Mouse (Mus musculus): ENCODE results near the gene Mttp. TPM values are rescaled to one million over a fixed set of nuclear protein-coding genes. Genes with fewer than 3 reads are reported as not detected.
"Not testable (repeated sequence)": the region's sequence is repeated elsewhere in the genome, so short reads cannot be mapped to it uniquely, and the experiment has no call there.

Gene Mttp
- polyA plus RNA-seq, 1 experiment from 2014 or later: 8.4 TPM

- no peaks in the 10 kb centered on the region for H3K36me3 ChIP-seq (replicated peaks; ENCODE audit: control insufficient read depth, insufficient read depth)
- peak overlapping the region; percentile 41 for H3K4me3 ChIP-seq (replicated peaks; ENCODE audit: low read length)
- ATAC-seq (ENCODE audit: low FRiP score) (no peak), DNase-seq (ENCODE audit: low spot score) (no peak)
- H3K4me1 ChIP-seq (replicated peaks; ENCODE audit: control insufficient read depth, insufficient read depth, low read length): peaks cover 6% of the 10 kb centered on the region; the same call in 1 of the 2 replicates
- H3K27ac ChIP-seq: peak overlapping the region; percentile 92; the same call in 1 of the 2 replicates
- H3K4me2 ChIP-seq (replicated peaks): peak overlapping the region; percentile 55
- no peaks in the 10 kb centered on the region for H3K27me3 ChIP-seq (ENCODE audit: control insufficient read depth, insufficient read depth, low read length)
- no peaks in the 10 kb centered on the region for H3K9me3 ChIP-seq (ENCODE audit: control insufficient read depth, low read length)
- peak overlapping the region; percentile 54 for H3K9ac ChIP-seq
- WGBS: 68% methylated on average over 4 of the region's 4 CpGs
These were observed 2.6 kb downstream of the Mttp start for GRCm38 (mm10) chr3:138142052-138142732.

- no peaks in the 10 kb centered on the region for H3K9me3 ChIP-seq (ENCODE audit: control insufficient read depth, low read length)
- DNase-seq (ENCODE audit: low spot score) (no peak), ATAC-seq (ENCODE audit: low FRiP score) (no peak)
- no peak overlapping the region for H3K9ac ChIP-seq
- no peaks in the 10 kb centered on the region for H3K27me3 ChIP-seq (ENCODE audit: control insufficient read depth, insufficient read depth, low read length)
- no peaks in the 10 kb centered on the region for H3K36me3 ChIP-seq (replicated peaks; ENCODE audit: control insufficient read depth, insufficient read depth)
- H3K4me3 ChIP-seq (replicated peaks; ENCODE audit: low read length): no peak overlapping the region
- no peak overlapping the region for H3K27ac ChIP-seq
- WGBS: 90% methylated on average over 6 of the region's 6 CpGs
- peaks cover 6% of the 10 kb centered on the region; the same call in 1 of the 2 replicates for H3K4me1 ChIP-seq (replicated peaks; ENCODE audit: control insufficient read depth, insufficient read depth, low read length)
- H3K4me2 ChIP-seq (replicated peaks): no peak overlapping the region
These were observed 5.1 kb downstream of the Mttp start for GRCm38 (mm10) chr3:138139663-138140062.

GRCm38 (mm10) chr3:138138146-138138545 is 6.6 kb downstream of the Mttp start:
- 76% methylated on average over 13 of the region's 13 CpGs for WGBS
- not testable (repeated sequence) for H3K27ac ChIP-seq

GRCm38 (mm10) chr3:138134528-138134927 is 10.2 kb downstream of the Mttp start:
- Histone ChIP-seq H3K9ac (no peak overlapping the region), H3K9me3 (ENCODE audit: control insufficient read depth, low read length) (no peaks in the 10 kb centered on the region), H3K4me1 (replicated peaks; ENCODE audit: control insufficient read depth, insufficient read depth, low read length) (no peaks in the 10 kb centered on the region), H3K4me2 (replicated peaks) (no peak overlapping the region), H3K27me3 (ENCODE audit: control insufficient read depth, insufficient read depth, low read length) (no peaks in the 10 kb centered on the region), H3K36me3 (replicated peaks; ENCODE audit: control insufficient read depth, insufficient read depth) (no peaks in the 10 kb centered on the region), H3K4me3 (replicated peaks; ENCODE audit: low read length) (no peak overlapping the region), H3K27ac (no peak overlapping the region)
- 92% methylated on average over 1 of the region's 1 CpGs for WGBS
- DNase-seq (ENCODE audit: low spot score) (no peak), ATAC-seq (ENCODE audit: low FRiP score) (no peak)

More at GRCm38 (mm10) chr3:138138146-138138545, 6.6 kb downstream of the Mttp start:
- not testable (repeated sequence) for H3K9me3 ChIP-seq (ENCODE audit: control insufficient read depth, low read length); DNase-seq (ENCODE audit: low spot score); ATAC-seq (ENCODE audit: low FRiP score); H3K27me3 ChIP-seq (ENCODE audit: control insufficient read depth, insufficient read depth, low read length); H3K9ac ChIP-seq; H3K4me2 ChIP-seq (replicated peaks); H3K4me3 ChIP-seq (replicated peaks; ENCODE audit: low read length); H3K36me3 ChIP-seq (replicated peaks; ENCODE audit: control insufficient read depth, insufficient read depth); H3K4me1 ChIP-seq (replicated peaks; ENCODE audit: control insufficient read depth, insufficient read depth, low read length)

DNA sequence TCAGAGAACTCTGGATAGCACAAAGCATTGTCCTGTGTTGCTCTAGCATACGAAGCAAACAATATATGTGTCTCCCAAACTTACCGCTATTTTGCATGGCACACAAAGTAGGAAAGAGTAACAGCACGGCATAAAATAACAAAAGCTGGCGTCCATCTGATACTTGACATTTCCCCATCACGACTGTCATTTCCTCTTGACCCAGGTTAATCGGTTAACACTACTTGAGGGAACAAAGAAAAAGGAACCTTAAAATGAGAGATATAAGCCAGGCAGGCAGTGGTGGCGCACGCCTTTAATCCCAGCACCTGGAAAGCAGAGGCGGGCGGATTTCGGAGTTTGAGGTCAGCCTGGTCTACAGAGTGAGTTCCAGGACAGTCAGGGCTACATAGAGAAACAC is 10.9 kb downstream of the Mttp start:
- WGBS: 86% methylated on average over 11 of the region's 11 CpGs
- no peak overlapping the region for H3K4me3 ChIP-seq (replicated peaks; ENCODE audit: low read length)

DNA sequence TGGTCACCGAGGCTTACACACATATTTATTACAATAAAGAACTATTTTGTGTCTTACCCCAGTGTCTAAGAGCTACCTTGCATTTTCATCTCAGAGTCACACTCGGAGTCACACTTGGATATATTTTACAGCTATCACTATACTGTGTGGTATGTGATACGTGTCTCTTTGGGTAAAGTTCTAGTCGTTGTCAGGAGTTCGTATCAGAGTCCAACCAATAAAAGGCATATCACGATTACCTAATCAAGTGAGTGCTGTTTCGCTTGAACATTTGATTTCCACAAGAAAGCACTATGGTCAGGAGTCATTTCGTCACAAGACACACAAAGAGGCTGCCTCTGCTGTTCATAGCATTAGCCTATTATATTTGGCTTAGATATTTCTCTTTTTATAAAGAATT is 11.3 kb downstream of the Mttp start:
- H3K27ac ChIP-seq: no peak overlapping the region
- H3K9me3 ChIP-seq (ENCODE audit: control insufficient read depth, low read length): no peaks in the 10 kb centered on the region
- H3K4me3 ChIP-seq (replicated peaks; ENCODE audit: low read length): no peak overlapping the region
- H3K4me1 ChIP-seq (replicated peaks; ENCODE audit: control insufficient read depth, insufficient read depth, low read length): no peaks in the 10 kb centered on the region
- 89% methylated on average over 8 of the region's 8 CpGs for whole genome bisulfite sequencing
- H3K4me2 ChIP-seq (replicated peaks): no peak overlapping the region
- H3K27me3 ChIP-seq (ENCODE audit: control insufficient read depth, insufficient read depth, low read length): no peaks in the 10 kb centered on the region
- no peak overlapping the region for H3K9ac ChIP-seq
- DNase-seq (ENCODE audit: low spot score) (no peak), ATAC-seq (ENCODE audit: low FRiP score) (no peak)
- H3K36me3 ChIP-seq (replicated peaks; ENCODE audit: control insufficient read depth, insufficient read depth): no peaks in the 10 kb centered on the region

More for the DNA sequence above, 10.9 kb downstream of the Mttp start:
- DNase-seq (ENCODE audit: low spot score) (no peak), ATAC-seq (ENCODE audit: low FRiP score) (no peak)
- Histone ChIP-seq H3K9ac (no peak overlapping the region), H3K9me3 (ENCODE audit: control insufficient read depth, low read length) (no peaks in the 10 kb centered on the region), H3K4me1 (replicated peaks; ENCODE audit: control insufficient read depth, insufficient read depth, low read length) (no peaks in the 10 kb centered on the region), H3K27me3 (ENCODE audit: control insufficient read depth, insufficient read depth, low read length) (no peaks in the 10 kb centered on the region), H3K27ac (no peak overlapping the region), H3K4me2 (replicated peaks) (no peak overlapping the region), H3K36me3 (replicated peaks; ENCODE audit: control insufficient read depth, insufficient read depth) (no peaks in the 10 kb centered on the region)

GRCm38 (mm10) chr3:138131168-138131567 is 13.6 kb downstream of the Mttp start:
- H3K9me3 ChIP-seq (ENCODE audit: control insufficient read depth, low read length): no peaks in the 10 kb centered on the region
- no peak overlapping the region for H3K9ac ChIP-seq
- WGBS: 61% methylated on average over 9 of the region's 9 CpGs
- H3K4me3 ChIP-seq (replicated peaks; ENCODE audit: low read length): no peak overlapping the region
- H3K27ac ChIP-seq: no peak overlapping the region
- H3K27me3 ChIP-seq (ENCODE audit: control insufficient read depth, insufficient read depth, low read length): no peaks in the 10 kb centered on the region
- DNase-seq (ENCODE audit: low spot score) (no peak), ATAC-seq (ENCODE audit: low FRiP score) (no peak)
- H3K36me3 ChIP-seq (replicated peaks; ENCODE audit: control insufficient read depth, insufficient read depth): no peaks in the 10 kb centered on the region
- no peak overlapping the region for H3K4me2 ChIP-seq (replicated peaks)
- H3K4me1 ChIP-seq (replicated peaks; ENCODE audit: control insufficient read depth, insufficient read depth, low read length): no peaks in the 10 kb centered on the region

GRCm38 (mm10) chr3:138130692-138131091 is 14.1 kb downstream of the Mttp start:
- no peak for DNase-seq (ENCODE audit: low spot score)
- Histone ChIP-seq H3K4me2 (replicated peaks) (no peak overlapping the region), H3K36me3 (replicated peaks; ENCODE audit: control insufficient read depth, insufficient read depth) (no peaks in the 10 kb centered on the region), H3K9me3 (ENCODE audit: control insufficient read depth, low read length) (no peaks in the 10 kb centered on the region), H3K27me3 (ENCODE audit: control insufficient read depth, insufficient read depth, low read length) (no peaks in the 10 kb centered on the region), H3K4me1 (replicated peaks; ENCODE audit: control insufficient read depth, insufficient read depth, low read length) (no peaks in the 10 kb centered on the region), H3K4me3 (replicated peaks; ENCODE audit: low read length) (no peak overlapping the region), H3K9ac (no peak overlapping the region), H3K27ac (no peak overlapping the region)
- ATAC-seq (ENCODE audit: low FRiP score): no peak
- 41% methylated on average over 1 of the region's 1 CpGs for WGBS

- no peak overlapping the region for H3K4me3 ChIP-seq (replicated peaks; ENCODE audit: low read length)
- no peaks in the 10 kb centered on the region for H3K27me3 ChIP-seq (ENCODE audit: control insufficient read depth, insufficient read depth, low read length)
- 97% methylated on average over 6 of the region's 6 CpGs for WGBS
- H3K36me3 ChIP-seq (replicated peaks; ENCODE audit: control insufficient read depth, insufficient read depth): no peaks in the 10 kb centered on the region
- ATAC-seq (ENCODE audit: low FRiP score) (no peak), DNase-seq (ENCODE audit: low spot score) (no peak)
- H3K9me3 ChIP-seq (ENCODE audit: control insufficient read depth, low read length): no peaks in the 10 kb centered on the region
- no peak overlapping the region for H3K27ac ChIP-seq
- H3K4me1 ChIP-seq (replicated peaks; ENCODE audit: control insufficient read depth, insufficient read depth, low read length): no peaks in the 10 kb centered on the region
- no peak overlapping the region for H3K9ac ChIP-seq
- no peak overlapping the region for H3K4me2 ChIP-seq (replicated peaks)
These were observed 15.7 kb downstream of the Mttp start for GRCm38 (mm10) chr3:138129110-138129509.

- Histone ChIP-seq H3K4me3 (replicated peaks; ENCODE audit: low read length) (no peak overlapping the region), H3K27ac (no peak overlapping the region), H3K9ac (no peak overlapping the region), H3K4me1 (replicated peaks; ENCODE audit: control insufficient read depth, insufficient read depth, low read length) (no peaks in the 10 kb centered on the region), H3K4me2 (replicated peaks) (no peak overlapping the region), H3K36me3 (replicated peaks; ENCODE audit: control insufficient read depth, insufficient read depth) (no peaks in the 10 kb centered on the region), H3K9me3 (ENCODE audit: control insufficient read depth, low read length) (no peaks in the 10 kb centered on the region), H3K27me3 (ENCODE audit: control insufficient read depth, insufficient read depth, low read length) (no peaks in the 10 kb centered on the region)
- 93% methylated on average over 10 of the region's 10 CpGs for WGBS
- ATAC-seq (ENCODE audit: low FRiP score) (no peak), DNase-seq (ENCODE audit: low spot score) (no peak)
These were observed 20.9 kb downstream of the Mttp start for GRCm38 (mm10) chr3:138123842-138124241.
